Mouse (Mus musculus) granulocyte monocyte progenitor cell, adult 5-6 weeks (primary cell): Measurements from ENCODE around the gene Nav1. TPM values are rescaled to one million over a fixed set of nuclear protein-coding genes. Genes with fewer than 3 reads are reported as not detected.
A peak's percentile ranks its signal among the peaks of the same experiment; 100 is the strongest.

ENCODE experiments used
- ATAC-seq: replicated peaks from 2 replicates; pipeline ENCODE4 v1.8.0; 2016; ENCODE audit warnings: mild to moderate bottlenecking, moderate TSS enrichment, inconsistent platforms; ENCODE audit not compliant: poor library complexity, severe bottlenecking
- total RNA-seq, 2 experiments: library from RNA; stranded (forward) in 1 of 2; stranded (reverse) in 1 of 2; fragments of 200-712, 200-1000 nt in 1 of 2; fragments of >200 nt in 1 of 2; fragmentation: Nextera tagmentation in 1 of 2; gene quantifications; 2 replicates each; pipeline ENCODE4 v1.2.3; 2014 to 2017

Gene Nav1
- total RNA-seq, 2 experiments from 2014 or later = 3.6 to 16.3 TPM

DNA sequence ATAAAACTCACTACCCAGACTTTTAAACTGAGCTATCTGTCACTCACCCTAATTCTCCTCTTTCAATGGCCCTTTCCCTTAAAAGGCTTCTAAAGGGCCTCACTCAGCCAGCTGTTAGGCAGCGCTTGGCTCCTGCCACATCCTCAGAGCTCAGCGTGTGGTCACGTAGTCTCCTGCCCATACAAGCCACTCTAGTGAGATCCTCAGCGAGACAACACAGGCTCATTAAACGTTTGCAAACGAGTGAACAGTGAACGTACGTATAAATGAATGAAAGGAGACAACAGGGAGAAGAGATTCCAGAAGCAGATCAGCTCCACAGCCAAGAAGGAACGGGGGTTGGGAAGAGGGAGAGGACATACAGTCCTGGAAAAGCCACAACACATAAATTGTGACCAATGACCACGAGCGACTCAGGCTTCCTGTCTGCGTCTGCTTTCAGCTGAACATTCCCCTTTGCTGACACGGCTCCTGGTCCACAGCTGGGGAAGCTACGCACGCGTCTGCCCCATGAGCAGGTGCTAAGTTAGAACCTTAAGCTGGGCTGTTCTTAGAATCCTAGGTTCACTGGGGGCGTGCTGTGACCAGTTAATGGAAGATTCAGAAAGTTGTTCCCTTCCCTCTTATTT, 52.3 kb downstream of the Nav1 start:
- ATAC-seq = peak; percentile 20; the same call in 1 of the 2 replicates

GRCm38 (mm10) chr1:135553615-135554014, 53.5 kb downstream of the Nav1 start:
- ATAC-seq = no peak

GRCm38 (mm10) chr1:135553154-135553553, 53.9 kb downstream of the Nav1 start:
- ATAC-seq = no peak

GRCm38 (mm10) chr1:135550886-135551285, 56.2 kb downstream of the Nav1 start:
- ATAC-seq = no peak

- no peak for ATAC-seq
Measured at GRCm38 (mm10) chr1:135548750-135549149, 58.3 kb downstream of the Nav1 start.

DNA sequence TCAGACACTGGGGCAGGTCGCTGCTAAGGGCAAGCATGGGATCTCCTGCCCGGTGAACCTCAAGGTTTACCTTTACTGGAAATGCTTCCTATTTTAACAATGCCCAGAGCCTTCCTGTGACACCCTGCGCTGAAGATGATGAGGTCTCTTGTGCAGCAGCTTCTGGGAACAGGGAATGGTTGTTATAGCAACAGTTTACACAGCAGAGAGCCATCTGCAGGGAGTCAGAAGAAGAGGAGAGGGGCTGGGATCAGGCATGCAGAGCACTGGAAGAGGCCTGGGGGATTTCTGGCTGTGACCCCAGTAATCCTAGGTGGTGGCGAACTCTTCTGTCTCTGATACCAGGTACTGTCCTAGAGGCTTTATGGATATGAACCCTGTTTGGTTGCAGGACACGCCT, 61.0 kb downstream of the Nav1 start:
- no peak for ATAC-seq

- peak; percentile 86 for ATAC-seq
Measured at GRCm38 (mm10) chr1:135544504-135545146, 62.5 kb downstream of the Nav1 start.

DNA sequence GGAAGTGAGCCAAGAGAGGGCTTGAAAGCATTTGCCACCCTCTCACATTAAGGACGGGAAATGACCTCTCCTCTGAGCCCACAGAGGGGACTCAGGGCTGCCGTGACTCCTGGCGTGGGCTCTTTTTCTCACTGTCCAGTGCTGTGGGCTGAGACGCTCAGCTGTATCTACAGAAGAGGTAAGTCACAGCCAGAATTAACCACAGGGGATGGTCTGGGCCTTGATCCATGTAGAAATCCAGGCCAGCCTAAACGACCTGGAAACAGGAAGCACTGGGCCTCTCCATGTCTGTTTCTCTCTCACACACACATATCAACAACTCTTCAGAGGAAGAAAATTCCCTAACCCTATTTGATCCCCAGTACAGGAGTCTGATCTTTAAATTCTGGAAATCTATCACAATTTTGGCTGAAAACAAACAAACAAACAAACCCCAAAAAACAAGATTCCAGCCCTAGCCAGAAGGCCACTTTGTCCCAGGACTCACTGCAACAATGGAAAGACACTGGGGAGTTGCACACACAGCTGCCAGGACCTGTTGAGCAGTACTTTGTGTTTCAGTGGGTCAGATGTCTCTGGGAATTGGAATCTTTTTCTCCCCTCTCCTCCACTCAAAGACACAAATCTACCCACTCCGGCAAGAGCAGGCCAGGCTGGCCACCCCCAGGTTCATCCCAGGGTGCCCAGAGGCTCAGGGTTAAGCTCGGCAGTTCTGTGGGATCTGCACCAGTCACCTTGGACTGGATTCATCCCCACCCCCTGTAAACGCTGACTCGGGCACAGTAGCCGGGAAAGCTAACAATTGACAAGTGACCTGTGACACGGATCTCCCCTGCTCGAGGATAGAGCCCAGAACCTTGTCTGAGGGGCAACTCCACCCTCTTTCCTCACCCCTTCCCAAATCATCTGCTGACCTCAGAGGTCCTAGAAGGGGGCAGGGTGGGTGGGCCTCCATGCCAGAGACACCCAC, 64.0 kb downstream of the Nav1 start:
- no peak for ATAC-seq

- ATAC-seq = no peak
Measured at GRCm38 (mm10) chr1:135542080-135542479, 65.0 kb downstream of the Nav1 start.

DNA sequence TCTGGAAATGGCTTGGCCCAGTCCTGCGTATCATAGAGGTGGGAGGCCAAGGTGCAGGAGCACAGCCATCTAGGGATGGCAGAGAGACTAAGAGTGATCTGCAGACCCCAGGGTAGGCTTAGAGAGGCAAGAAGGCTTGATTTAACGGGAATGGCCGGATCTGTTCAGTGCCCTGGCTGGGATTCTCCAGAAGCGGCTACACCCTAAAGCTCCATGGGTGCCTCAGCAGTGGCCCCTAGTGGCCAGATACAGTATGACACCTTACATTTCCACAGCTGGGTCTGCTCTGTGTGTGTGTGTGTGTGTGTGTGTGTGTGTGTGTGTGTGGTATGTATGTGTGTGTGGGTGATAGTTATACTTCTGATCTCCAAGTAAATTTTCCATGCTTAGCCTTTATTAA, 66.8 kb downstream of the Nav1 start:
- ATAC-seq = peak; percentile 77

GRCm38 (mm10) chr1:135538441-135539265, 68.4 kb downstream of the Nav1 start:
- no peak for ATAC-seq

- ATAC-seq = no peak
Measured at GRCm38 (mm10) chr1:135536822-135537221, 70.3 kb downstream of the Nav1 start.

DNA sequence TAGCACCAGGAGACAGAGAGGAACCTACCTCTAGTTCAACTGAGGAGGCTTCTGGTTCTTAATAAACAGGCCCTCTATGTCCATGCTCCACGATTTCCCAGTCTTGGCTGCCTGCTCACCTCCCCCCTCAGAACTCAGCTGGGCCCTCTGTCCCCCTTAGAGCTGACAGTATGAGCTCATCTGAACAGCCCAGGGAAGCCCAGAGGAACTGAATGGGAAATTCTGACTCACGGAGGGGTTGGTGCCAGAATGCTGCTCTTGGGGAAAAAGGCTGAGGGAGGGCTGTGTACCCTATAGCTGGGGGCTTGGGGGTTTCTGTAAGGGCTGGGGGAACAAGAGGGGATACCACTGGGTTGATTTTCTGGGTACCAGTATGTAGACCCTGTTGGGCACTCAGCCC, 70.8 kb downstream of the Nav1 start:
- no peak for ATAC-seq

GRCm38 (mm10) chr1:135535256-135535655, 71.8 kb downstream of the Nav1 start:
- ATAC-seq = no peak

- peak; percentile 71 for ATAC-seq
Measured at GRCm38 (mm10) chr1:135534782-135535181, 72.3 kb downstream of the Nav1 start.

DNA sequence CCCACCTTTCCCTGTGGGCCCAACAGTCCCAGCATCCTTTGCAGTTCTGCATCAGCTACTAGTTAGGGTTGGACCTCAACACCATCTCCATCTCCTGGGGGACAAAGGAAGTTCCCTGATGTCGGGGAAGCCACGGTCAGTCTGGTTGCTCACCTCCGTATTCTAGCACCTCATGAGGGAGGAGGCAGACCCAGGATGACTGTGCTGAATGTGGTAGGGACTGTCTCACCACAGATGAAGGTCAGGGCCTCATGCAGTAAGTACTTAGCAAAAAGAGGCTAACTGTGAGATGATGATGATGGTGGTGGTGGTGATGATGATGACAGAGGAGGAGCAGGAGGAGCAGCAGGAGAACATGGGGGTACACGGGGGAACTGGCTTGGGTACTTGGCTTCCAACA, 73.0 kb downstream of the Nav1 start:
- ATAC-seq = no peak

DNA sequence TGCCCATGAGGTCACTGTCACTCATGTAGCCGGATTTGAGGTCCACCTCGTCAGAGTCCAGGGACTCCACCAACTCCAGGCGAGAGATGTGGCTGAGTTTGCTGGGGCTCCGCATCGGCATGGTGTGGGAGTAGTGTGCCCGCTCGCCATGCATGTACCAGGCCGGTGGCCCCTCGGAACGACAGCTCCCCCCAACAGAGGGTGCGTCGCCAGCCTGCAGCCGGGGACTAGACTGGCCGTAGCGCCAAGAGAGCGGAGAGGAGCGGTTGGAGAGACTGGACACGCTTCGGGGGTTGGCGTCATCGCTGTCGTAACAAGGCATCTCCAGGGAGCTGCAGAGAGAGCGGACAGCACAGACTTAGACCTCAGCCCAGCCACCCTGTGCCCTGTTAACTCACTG, 74.7 kb downstream of the Nav1 start:
- no peak for ATAC-seq

DNA sequence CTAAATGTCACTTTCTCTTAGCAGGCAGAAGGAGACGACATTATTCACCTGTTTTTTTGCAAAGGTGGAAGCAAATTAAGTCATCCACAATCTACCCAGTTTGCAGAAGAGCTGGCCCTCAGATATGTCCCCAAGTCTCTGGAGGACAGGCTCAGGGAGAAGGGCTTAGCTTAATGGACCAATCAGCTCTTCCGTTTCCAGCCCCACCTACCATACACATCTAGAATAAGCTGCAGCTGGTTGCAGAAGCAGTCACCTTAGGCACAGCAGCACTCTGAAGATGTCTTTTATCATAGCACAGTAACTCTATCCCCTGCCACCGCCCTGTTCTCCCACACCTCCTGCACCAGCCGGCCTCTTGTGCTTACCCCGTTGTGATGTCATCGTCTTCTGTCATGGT, 75.1 kb downstream of the Nav1 start:
- no peak for ATAC-seq

- no peak for ATAC-seq
Measured at GRCm38 (mm10) chr1:135531081-135531480, 76.0 kb downstream of the Nav1 start.

- no peak for ATAC-seq
Measured at GRCm38 (mm10) chr1:135524518-135524860, 82.6 kb downstream of the Nav1 start.
